Mouse (Mus musculus): ENCODE data around the gene Bud31.

- TF ChIP-seq CTCF (IDR thresholded peaks at IDR 0.05; ENCODE audit: borderline replicate concordance, extremely low read depth, insufficient read depth, insufficient read length) (no peak), POLR2A (IDR thresholded peaks at IDR 0.05; ENCODE audit: borderline replicate concordance, extremely low read depth, insufficient read depth, insufficient read length, poor library complexity, severe bottlenecking) (no peak)
Measured at GRCm38 (mm10) chr5:145164710-145165109, 24.5 kb downstream of the Bud31 start.
